Mouse (Mus musculus) stomach, postnatal 0 days (tissue): ENCODE data around the gene Crispld2. TPM values are rescaled to one million over a fixed set of nuclear protein-coding genes. Genes with fewer than 3 reads are reported as not detected.
A peak's percentile ranks its signal among the peaks of the same experiment; 100 is the strongest.

Experiments
- ATAC-seq: fragments of 200-750 bp; cut with Nextera tagmentation; 2 replicates; pipeline ENCODE4 v1.8.0; 2017; ENCODE audit not compliant: low FRiP score, low TSS enrichment
- DNase-seq: peaks from one replicate; pipeline ENCODE4 v3.0.0-alpha.2; 2016; ENCODE audit warnings: low spot score
- H3K27ac ChIP-seq: fragments of 300-500 bp; sonication (generic); replicated peaks from 2 replicates; pipeline ENCODE4 v1.5.1; 2014; ENCODE audit warnings: mild to moderate bottlenecking, control low read depth
- H3K27me3 ChIP-seq: fragments of 300-500 bp; sonication (generic); 2 replicates; pipeline ENCODE4 v1.6.1; 2014; ENCODE audit warnings: low read length; ENCODE audit not compliant: control insufficient read depth, insufficient read depth
- H3K36me3 ChIP-seq: fragments of 300-500 bp; sonication (generic); 2 replicates; pipeline ENCODE4 v1.6.1; 2014; ENCODE audit warnings: low read length, mixed read lengths; ENCODE audit not compliant: control insufficient read depth, insufficient read depth
- H3K4me1 ChIP-seq: fragments of 300-500 bp; sonication (generic); replicated peaks from 2 replicates; pipeline ENCODE4 v1.6.1; 2014; ENCODE audit warnings: antibody characterized with exemption; ENCODE audit not compliant: control insufficient read depth, insufficient read depth
- H3K4me2 ChIP-seq: fragments of 300-500 bp; sonication (generic); replicated peaks from 2 replicates; pipeline ENCODE4 v1.6.1; 2014; ENCODE audit warnings: low read depth, mild to moderate bottlenecking, control low read depth, moderate library complexity
- H3K4me3 ChIP-seq: fragments of 300-500 bp; sonication (generic); 2 replicates; pipeline ENCODE4 v1.5.1; 2014; ENCODE audit warnings: low read depth, low read length, control low read depth
- H3K9ac ChIP-seq: fragments of 300-500 bp; sonication (generic); 2 replicates; pipeline ENCODE4 v1.6.1; 2014; ENCODE audit warnings: mild to moderate bottlenecking, low read length, control low read depth, mixed read lengths
- H3K9me3 ChIP-seq: fragments of 300-500 bp; sonication (generic); 2 replicates; pipeline ENCODE4 v1.6.1; 2016; ENCODE audit warnings: low read length; ENCODE audit not compliant: control insufficient read depth
- CTCF ChIP-seq: IDR thresholded peaks from 2 replicates; pipeline ENCODE4 v1.5.1; 2016; ENCODE audit warnings: antibody characterized with exemption, low read depth, mild to moderate bottlenecking, moderate library complexity
- EP300 ChIP-seq: optimal IDR thresholded peaks from 2 replicates; pipeline ENCODE3; 2016; ENCODE audit warnings: antibody characterized with exemption
- WGBS: fragments of 180-500 bp; shearing (Covaris S2); extraction: QIAGEN DNeasy Blood & Tissue Kit; methylation state at CpG from one replicate; pipeline ENCODE4 v1.1.7; 2014; 5-methylcytosine and 5-hydroxymethylcytosine counted together
- polyA plus RNA-seq: library from polyadenylated mRNA; unstranded; fragments of >200 nt; fragmentation: Nextera tagmentation; extraction: Ambion mirVana; gene quantifications from 2 replicates; pipeline ENCODE4 v1.2.1, GENCODE M21; 2015

Gene Crispld2
- polyA plus RNA-seq, 1 experiment from 2014 or later: 29.6 TPM

- Histone ChIP-seq H3K27ac (no peak overlapping the region), H3K9ac (no peak overlapping the region), H3K4me1 (no peaks in the 10 kb centered on the region), H3K4me3 (no peak overlapping the region), H3K27me3 (no peaks in the 10 kb centered on the region), H3K9me3 (no peaks in the 10 kb centered on the region), H3K4me2 (no peak overlapping the region), H3K36me3 (no peaks in the 10 kb centered on the region)
- DNase-seq (no peak), ATAC-seq (no peak)
- TF ChIP-seq CTCF (no peak), EP300 (no peak)
- WGBS: 52% methylated on average over 7 of the region's 7 CpGs
Observed at GRCm38 (mm10) chr8:120001712-120002111, 9.5 kb downstream of the Crispld2 start.

DNA sequence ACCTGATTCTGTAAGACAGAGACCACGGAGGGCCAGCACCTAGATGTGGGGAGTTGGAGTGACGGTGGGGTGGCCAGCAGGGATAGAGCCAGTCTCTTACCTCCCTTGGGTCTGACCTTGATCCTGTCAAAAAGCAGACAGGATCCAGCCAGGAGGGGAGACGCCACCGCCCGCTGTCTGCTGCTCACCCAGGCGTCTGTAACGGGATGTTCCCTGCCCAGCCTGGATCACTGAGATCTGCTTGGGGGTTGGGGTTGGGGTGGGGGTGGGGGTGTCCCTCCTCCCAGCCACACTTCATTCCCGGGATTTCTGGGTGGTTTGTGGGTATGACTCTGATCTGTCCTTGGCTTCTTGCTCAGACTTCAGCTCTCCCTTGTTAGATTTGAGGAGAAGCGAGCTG, 10.1 kb downstream of the Crispld2 start:
- 50% methylated on average over 9 of the region's 9 CpGs for WGBS
- no peak overlapping the region for H3K4me2 ChIP-seq
- no peaks in the 10 kb centered on the region for H3K4me1 ChIP-seq
- peak overlapping the region; percentile 73 for H3K27ac ChIP-seq
- no peaks in the 10 kb centered on the region for H3K9me3 ChIP-seq
- no peak for DNase-seq
- ATAC-seq: no peak
- no peaks in the 10 kb centered on the region for H3K27me3 ChIP-seq
- no peaks in the 10 kb centered on the region for H3K36me3 ChIP-seq
- H3K9ac ChIP-seq: no peak overlapping the region
- no peak overlapping the region for H3K4me3 ChIP-seq
- TF ChIP-seq EP300: no peak
- TF ChIP-seq CTCF: no peak

DNA sequence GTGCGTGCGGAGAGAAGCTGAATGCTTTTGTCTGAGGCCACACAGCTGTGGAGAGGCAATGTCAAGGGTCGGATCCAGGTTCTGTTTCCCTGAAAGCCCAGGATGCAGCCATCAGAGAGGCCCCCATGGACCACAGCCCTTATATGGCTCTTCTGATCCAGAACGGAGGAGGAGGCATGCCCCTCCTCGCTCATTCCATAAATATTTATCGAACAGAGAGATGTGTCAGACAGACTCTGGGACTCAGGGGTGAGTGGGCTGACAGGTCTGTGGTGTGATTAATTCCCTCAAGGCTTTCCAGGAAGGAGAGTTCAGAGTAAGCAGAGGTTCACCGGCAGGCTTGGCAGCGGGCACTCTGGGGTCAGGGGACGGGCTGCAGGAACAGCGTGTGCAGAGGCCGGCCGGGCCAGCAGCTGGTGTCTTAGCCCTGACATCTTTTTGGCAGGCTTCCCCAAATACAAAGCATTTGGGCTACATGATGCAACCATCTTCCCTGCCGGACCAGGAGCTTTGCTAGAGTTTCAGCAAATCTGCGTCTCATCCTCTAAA, 12.0 kb downstream of the Crispld2 start:
- TF ChIP-seq EP300: peak; percentile 89
- TF ChIP-seq CTCF: no peak
- Histone ChIP-seq H3K4me3 (no peak overlapping the region), H3K27ac (peak overlapping the region; percentile 75), H3K9me3 (no peaks in the 10 kb centered on the region), H3K4me1 (no peaks in the 10 kb centered on the region), H3K36me3 (no peaks in the 10 kb centered on the region), H3K9ac (no peak overlapping the region), H3K4me2 (no peak overlapping the region), H3K27me3 (no peaks in the 10 kb centered on the region)
- WGBS: 12% methylated on average over 14 of the region's 14 CpGs
- DNase-seq (peak; percentile 59), ATAC-seq (peak; percentile 82)

GRCm38 (mm10) chr8:120004705-120005381, 12.6 kb downstream of the Crispld2 start:
- Histone ChIP-seq H3K36me3 (no peaks in the 10 kb centered on the region), H3K4me1 (no peaks in the 10 kb centered on the region), H3K27ac (peak overlapping the region; percentile 75), H3K9ac (no peak overlapping the region), H3K4me2 (no peak overlapping the region), H3K9me3 (no peaks in the 10 kb centered on the region), H3K4me3 (no peak overlapping the region), H3K27me3 (no peaks in the 10 kb centered on the region)
- ATAC-seq (no peak), DNase-seq (no peak)
- TF ChIP-seq EP300 (no peak), CTCF (no peak)
- WGBS: 25% methylated on average over 2 of the region's 2 CpGs

DNA sequence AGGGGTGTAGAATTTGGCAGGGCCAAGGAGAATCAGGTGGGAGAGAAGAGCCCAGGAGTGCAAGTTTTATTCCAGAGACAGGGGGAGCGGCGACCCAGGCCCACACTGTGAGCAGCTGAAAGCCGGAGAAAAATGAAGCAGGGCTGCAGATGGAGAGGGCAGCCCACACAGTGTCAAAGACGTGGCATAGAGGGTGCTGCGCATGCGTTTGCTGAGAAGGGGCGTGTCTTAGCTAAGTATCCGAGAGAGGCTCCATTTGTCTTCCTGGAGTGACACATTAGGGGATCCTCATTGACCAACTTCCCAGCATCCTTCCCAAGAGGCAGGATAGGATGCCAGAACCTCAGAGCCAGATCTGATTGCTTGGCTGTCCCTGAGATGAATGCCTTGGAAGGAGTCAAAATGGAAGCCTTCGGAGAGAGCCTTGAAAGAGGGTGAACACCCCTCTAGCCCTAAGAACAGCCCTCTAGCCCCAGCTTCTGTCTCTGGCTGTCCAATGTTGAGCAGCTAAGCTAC, 14.5 kb downstream of the Crispld2 start:
- 27% methylated on average over 9 of the region's 9 CpGs for WGBS
- H3K27ac ChIP-seq: no peak overlapping the region
- no peaks in the 10 kb centered on the region for H3K4me1 ChIP-seq
- no peak overlapping the region for H3K4me2 ChIP-seq
- no peak overlapping the region for H3K9ac ChIP-seq
- no peak for TF ChIP-seq EP300
- TF ChIP-seq CTCF: no peak
- H3K27me3 ChIP-seq: no peaks in the 10 kb centered on the region
- no peaks in the 10 kb centered on the region for H3K36me3 ChIP-seq
- DNase-seq (no peak), ATAC-seq (no peak)
- H3K9me3 ChIP-seq: no peaks in the 10 kb centered on the region
- no peak overlapping the region for H3K4me3 ChIP-seq

GRCm38 (mm10) chr8:120007178-120007577, 14.9 kb downstream of the Crispld2 start:
- TF ChIP-seq EP300: no peak
- TF ChIP-seq CTCF: no peak
- no peak overlapping the region for H3K4me2 ChIP-seq
- no peak overlapping the region for H3K27ac ChIP-seq
- H3K27me3 ChIP-seq: no peaks in the 10 kb centered on the region
- ATAC-seq (no peak), DNase-seq (no peak)
- no peak overlapping the region for H3K4me3 ChIP-seq
- no peaks in the 10 kb centered on the region for H3K9me3 ChIP-seq
- 73% methylated on average over 9 of the region's 9 CpGs for WGBS
- H3K36me3 ChIP-seq: no peaks in the 10 kb centered on the region
- H3K4me1 ChIP-seq: no peaks in the 10 kb centered on the region
- no peak overlapping the region for H3K9ac ChIP-seq
